Mouse (Mus musculus) inflammation-experienced regulatory T-cells, adult 6 months (primary cell): ENCODE data around the gene Nkx2-9. TPM values are rescaled to one million over a fixed set of nuclear protein-coding genes. Genes with fewer than 3 reads are reported as not detected.

Source experiments
- ATAC-seq: one replicate; pipeline ENCODE4 v1.8.0; 2017
- polyA plus RNA-seq, 3 experiments: library from polyadenylated mRNA; unstranded; fragments of 100-300 nt; shearing (Covaris generic); gene quantifications; one replicate each; pipeline ENCODE4 v1.2.1; 2017

The Nkx2-9 gene
- polyA plus RNA-seq: not detected

DNA sequence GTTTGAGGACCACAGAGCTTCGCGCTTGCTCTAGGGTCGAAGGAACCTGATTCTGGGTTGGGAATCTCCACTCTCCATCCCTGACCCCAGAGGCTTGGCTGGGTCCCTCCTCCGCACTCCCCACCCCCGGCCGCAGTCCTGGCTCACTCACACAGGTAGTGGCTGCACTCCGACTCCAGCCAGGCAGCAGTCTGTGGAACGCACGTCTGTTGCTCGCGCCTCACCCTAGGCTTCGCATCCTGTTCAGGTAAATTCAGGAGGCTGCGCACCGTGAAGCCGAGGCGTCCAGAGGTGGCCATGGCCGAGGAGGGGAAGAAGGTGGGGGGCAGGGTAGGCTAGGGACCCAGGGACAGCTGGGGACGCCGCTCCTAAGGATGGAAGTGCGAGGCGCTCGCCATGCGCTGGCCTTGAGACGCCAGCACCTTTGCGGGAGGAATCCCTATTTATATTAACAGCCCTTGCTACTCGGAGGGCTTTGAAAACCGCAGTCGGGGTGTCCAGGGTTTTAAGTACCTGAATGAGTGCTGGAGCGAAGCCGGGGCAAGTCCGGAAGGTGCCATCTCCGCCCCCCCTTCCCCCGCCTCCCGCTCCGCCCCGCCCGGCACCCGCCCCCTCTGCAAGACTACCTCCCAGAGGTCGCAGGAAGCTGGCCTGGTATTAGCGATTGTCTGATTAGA, at the start of gene Nkx2-9:
Gene Nkx2-9, minus strand, starts transcription at position 524 of the 677 bp plus-strand sequence.
- no peak for ATAC-seq

DNA sequence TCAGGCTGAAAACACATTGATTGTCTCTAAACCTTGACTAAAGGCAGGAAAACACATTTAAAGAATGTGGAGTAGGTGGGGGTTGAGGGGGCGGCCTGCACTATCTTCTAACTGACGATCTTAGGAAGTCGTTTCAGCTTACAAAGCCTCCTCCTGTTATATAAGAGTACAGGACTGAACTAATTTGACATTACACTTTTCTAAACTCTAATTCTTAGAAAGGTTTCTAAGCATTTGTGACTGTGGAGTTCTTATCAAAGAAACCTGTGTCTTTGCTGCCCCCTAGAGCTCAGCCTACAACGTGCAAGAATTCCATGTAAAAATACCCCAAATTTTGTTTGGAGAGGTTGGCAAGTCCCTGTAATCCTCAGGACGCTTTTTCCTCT, 24.1 kb upstream of the Nkx2-9 start:
- no peak for ATAC-seq

DNA sequence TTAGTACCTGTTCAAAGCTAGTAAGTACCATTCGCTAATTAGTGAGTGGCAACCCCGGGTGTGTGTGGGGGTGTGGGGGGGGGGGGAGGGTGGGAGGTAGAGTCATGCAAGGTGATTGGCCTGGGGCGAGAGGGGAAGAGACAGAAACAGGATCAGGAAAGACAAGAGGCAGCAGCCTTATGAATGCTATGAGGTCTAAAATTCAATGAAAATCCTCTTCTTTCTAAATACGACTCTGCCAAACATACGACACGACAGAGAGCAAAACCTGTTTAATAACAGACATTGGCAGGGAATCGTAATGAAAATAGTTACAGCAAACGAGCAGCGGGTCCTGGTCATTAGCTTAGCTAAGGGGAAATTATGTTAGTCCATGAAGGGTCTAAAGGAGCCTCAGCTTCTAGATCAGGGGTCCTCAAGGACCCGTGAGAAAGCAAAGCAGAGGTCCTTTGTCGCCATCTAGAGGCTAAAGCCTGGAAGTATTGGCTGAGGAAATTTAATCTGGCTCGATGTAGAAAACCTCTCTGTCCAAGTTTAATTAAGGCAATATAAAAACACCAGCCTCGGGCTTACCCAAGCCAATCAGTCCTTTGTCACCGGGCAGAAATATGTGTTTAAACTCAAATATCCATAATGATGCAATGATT, 23.6 kb upstream of the Nkx2-9 start:
- ATAC-seq: no peak

- no peak for ATAC-seq
Measured at GRCm38 (mm10) chr12:56616088-56616487, 3.0 kb upstream of the Nkx2-9 start.

- ATAC-seq: no peak
Measured at GRCm38 (mm10) chr12:56615391-56615790, 2.3 kb upstream of the Nkx2-9 start.

- no peak for ATAC-seq
Measured at GRCm38 (mm10) chr12:56614513-56614912, 1.4 kb upstream of the Nkx2-9 start.

GRCm38 (mm10) chr12:56613916-56614510, 929 bp upstream of the Nkx2-9 start:
- no peak for ATAC-seq

DNA sequence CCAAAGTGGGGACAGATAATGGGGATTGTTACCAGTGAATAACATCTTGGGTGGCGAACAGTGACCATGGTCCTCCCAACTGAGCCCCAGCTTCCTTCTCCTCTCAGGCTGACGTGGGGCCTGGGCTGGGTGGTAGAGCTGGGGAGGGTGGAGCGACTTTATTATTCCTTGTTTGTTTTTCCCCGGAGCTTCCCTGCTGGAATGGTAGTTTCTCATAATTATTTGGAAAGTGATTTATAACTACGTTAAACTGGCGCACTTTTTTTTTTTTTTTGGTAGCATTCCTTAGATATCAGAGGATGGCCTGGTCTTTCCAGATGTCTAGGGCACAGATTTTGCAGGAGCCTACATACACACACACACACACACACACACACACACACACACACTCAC, 350 bp upstream of the Nkx2-9 start:
- no peak for ATAC-seq

DNA sequence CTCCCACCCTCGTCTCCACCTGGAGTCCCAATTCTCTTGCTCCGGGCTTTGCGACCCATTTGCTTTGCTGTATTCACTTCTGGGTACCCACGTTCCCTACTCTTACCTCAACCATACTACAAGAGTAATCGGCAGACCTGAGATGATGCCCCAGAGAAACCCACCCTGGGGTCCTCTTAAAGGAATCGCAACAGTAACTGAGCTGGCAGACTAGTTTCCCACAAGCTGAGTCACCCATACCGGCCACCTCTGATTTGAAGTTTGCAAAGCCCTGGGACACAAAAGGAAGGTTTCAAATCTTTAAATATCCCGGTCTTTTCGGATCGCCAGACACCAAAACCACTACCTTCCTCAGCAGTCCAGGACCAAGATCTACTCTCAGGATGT, 742 bp downstream of the Nkx2-9 start:
- no peak for ATAC-seq

- ATAC-seq: no peak
Measured at GRCm38 (mm10) chr12:56611504-56612348, 1.4 kb downstream of the Nkx2-9 start.

DNA sequence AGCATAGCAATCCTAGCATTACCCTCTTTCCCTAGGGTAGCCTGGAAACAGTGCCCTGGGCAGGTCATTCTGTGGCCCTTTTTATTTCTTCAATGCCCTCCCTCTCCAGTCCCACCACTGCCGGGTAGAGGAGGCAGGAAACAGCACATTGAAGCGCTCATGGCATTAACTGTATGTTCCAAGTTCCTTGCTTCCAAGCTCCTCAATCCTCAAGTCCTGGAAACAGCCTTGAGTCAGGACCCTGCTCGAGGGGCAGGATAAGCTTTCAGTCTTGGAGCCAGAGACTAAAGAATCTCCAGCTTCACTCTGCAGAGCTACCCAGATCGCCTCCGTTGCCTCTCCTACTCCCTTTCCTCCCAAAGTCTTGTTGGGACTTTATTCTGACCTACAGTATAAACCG, 2.2 kb downstream of the Nkx2-9 start:
- no peak for ATAC-seq

GRCm38 (mm10) chr12:56591722-56592121, 21.4 kb downstream of the Nkx2-9 start:
- ATAC-seq: no peak

- ATAC-seq: no peak
Measured at GRCm38 (mm10) chr12:56587830-56588229, 25.3 kb downstream of the Nkx2-9 start.

Other genes starting within 250 kb of the Nkx2-9 start
- gene Nkx2-1, start 76.4 kb downstream of the Nkx2-9 start, polyA plus RNA-seq: not detected
- gene Pax9, start 78.5 kb upstream of the Nkx2-9 start, polyA plus RNA-seq: under 1 TPM in 1 of 3 experiments, not detected in 2; 0.25 TPM